Mouse (Mus musculus): ENCODE results near the gene Gjc2.

Gene Gjc2

DNA sequence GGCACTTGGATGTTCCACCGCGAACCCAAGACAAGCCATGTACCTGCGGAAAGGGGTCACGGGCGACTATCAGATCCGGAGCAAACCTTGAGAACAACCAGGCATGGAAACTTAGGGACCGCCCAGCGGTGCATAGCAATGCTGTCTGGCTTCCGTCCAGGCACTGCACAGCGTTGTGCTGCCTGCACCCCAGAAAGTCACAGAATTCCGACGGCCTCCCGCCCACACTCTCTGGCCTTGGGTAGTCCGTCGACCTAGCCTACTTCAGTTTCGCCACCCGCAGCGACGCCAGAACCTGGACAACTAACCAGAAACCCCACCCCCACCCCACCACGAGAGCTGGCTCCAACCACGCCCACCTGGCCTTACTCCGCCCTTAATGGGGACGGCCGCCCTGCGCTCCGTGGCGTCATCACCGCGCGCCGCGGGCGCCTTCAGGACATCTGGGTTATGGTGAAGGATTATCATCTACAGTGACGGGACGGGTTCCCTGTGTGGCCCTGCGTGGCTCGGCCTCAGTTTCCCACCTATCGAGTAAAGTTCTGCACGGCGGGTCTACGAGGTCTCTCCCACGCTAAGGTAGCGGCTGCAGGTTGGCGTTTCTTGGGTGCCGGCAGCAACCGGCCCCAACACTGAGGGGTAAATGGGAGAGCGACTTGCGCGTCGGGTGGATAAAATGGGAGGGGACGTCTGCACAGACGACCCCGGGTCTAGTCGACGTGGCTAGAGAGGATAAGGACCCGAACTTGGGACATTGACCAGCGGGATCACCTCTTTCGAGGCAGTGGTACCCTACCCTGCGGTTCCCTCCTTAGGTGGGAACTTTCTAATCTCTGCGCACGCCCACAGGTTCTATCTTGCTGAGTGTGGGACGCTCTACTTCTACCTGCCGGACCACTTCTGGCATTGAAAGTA lies 19.3 kb upstream of the Gjc2 start, which contains the start of gene Mrpl55:
TSS of gene Mrpl55 (plus strand) at position 406 of the 915 bp plus-strand sequence.
- under 1% methylated on average over 63 of the region's 63 CpGs for WGBS

DNA sequence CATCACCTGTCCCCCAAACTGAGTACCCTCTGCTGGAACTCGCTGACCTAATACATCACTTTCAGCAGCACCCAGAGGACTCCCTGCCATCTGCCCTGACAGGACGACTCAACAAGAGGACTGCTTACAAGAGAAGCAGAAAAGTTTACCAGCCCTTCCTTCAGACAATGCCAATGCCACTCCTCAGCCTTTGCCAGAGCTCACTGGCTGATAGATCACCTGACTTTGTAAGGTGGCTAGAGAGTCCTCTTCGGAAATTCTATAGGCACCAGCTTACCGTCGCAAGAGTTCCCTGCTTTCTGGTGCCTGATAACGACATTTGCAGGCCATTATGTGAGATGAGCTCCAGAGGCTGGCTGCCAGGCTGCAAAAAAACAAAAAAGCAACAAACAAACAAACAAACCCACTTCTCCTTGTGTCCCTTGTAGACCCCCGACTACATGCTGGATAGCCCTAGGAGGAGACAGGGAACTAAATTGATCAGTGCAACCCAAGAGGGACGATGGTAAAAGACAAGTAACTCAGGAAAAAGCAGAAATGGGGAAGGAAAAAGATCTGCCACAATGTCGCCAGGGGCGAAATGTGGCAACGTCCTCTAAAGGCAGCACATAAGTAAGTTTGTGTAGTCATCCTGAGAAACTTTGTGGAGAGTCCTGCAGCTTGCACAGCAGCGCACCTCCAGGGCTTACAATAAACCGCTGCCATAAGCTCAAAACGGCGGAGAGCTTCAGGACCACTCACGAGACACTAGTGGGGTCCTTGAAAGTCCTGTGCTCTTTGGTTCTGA lies 18.4 kb upstream of the Gjc2 start:
- 31% methylated on average over 16 of the region's 16 CpGs for WGBS

DNA sequence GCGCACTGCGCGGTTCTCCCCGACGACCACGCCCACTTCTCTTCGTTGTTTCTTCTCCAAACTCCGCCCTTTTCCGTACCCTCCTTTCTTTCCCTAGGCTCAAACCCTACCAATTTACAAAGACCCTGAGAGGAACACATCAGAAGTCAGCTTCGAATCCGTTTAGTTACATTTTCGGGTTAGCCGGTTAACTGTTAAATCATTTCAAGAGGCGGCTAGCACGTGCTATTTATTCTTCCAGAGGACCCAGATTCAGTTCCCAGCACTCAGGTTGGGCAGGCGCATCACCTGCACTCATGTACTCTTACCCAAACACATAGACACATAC lies 9.0 kb upstream of the Gjc2 start, which contains the start of gene Guk1:
TSS of gene Guk1 (minus strand) at position 154 of the 328 bp plus-strand sequence.
- WGBS = 3% methylated on average over 16 of the region's 16 CpGs

DNA sequence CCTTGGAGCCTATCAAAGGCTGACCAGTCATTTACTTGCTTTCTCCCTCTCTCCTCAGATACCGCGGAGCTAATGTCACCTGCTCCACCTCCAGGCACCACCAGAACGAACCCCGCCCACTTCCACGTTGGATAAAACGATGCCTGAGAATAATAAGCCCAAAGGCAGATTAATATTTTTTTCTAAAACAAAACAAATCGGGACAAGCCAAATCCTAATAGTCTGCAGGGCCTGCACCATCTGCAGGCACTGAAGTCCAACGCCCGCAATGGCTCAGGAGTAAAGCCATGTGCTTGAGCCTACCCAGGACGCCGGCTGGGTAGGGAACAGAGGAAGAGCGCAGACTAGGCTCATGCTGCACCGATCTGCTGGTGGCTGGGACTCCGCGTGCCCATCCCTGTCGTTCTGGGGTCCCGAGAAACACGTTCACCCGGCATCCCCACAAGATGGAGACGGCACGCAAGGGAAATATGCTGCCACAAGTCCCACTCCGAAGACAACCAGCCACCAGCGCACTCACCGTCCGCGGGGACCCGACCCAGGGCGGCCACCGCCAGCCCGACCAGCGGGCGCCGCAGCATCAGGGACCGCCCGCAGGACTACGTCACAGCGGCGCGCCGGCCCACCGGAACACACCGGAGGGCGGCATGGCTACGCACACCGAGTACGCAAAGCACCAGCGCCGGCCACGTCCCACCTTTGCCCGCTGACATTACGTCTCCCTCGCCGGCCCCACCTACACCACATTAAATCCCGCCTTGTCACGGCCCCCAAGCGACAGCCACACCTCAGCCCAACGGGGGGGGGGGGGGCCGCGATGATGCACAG lies 8.4 kb upstream of the Gjc2 start:
- WGBS = under 1% methylated on average over 59 of the region's 59 CpGs

DNA sequence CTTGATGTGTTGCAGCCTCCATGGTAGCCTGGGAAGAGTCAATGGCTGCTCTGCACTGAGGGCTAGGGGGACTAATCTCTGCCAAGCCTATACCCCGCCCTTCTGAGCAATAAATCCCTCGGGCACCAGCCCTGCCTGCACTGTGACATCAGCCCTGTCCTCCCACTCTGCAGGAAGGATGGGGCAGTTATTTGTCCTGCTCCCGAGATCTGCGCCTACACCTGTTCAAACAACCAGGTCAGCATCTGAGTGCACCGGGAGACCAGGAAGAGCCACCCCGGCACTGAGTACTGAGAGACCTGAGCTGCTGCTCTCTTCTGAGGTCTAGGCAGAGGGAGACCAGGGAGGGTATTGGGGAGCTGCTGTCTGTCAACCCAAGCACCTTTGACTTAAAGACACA lies 4.7 kb upstream of the Gjc2 start:
- 76% methylated on average over 6 of the region's 6 CpGs for WGBS

- WGBS = 86% methylated on average over 5 of the region's 5 CpGs
These were observed 2.5 kb upstream of the Gjc2 start for GRCm38 (mm10) chr11:59185490-59185889.

DNA sequence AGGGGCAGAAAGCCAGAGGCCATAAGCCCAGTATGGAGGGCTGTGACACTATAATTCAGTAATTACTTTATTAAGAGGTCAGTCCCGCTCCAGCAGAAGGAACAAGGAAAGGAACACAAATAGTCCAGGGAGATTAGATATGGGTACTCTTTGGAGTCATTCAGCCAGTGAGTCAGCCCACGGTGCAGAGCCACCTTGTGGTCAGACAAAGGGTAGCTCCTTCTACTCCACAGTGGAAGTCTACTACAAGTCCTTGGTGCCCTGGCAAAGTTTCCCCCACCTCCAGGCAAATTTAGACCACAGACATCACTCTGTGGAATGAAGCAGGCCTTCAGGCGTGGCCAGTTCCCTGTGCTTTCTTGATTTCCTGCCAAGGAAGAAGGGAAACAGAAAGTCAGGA lies 808 bp upstream of the Gjc2 start:
- WGBS = 27% methylated on average over 3 of the region's 3 CpGs

DNA sequence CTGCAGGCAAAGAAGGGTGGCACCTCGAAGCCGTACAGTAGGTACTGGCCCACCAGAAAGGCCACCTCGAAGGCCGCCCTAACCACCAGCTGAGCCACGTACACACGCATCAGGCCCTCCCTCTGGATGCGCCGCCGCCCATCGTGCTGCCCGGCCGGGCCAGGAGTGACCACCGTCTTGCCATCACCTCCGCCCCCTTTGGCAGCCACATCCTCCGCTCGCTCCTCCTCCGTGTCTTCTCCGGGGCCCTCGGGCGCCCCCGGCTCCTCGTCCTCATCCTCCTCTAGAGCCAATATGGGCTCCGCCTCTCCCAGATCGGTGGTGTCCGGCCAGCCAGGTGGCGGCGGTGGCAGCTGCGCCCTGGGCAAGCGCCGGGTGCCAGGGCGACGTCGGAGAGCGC lies 6.1 kb downstream of the Gjc2 start:
- WGBS = 10% methylated on average over 34 of the region's 34 CpGs

- WGBS = 3% methylated on average over 48 of the region's 48 CpGs
These were observed 6.5 kb downstream of the Gjc2 start for GRCm38 (mm10) chr11:59176475-59176874.

GRCm38 (mm10) chr11:59174189-59174838 lies 8.7 kb downstream of the Gjc2 start:
- 78% methylated on average over 6 of the region's 6 CpGs for WGBS

GRCm38 (mm10) chr11:59170549-59170948 lies 12.5 kb downstream of the Gjc2 start:
- 72% methylated on average over 4 of the region's 4 CpGs for WGBS

GRCm38 (mm10) chr11:59169807-59170206 lies 13.2 kb downstream of the Gjc2 start:
- WGBS = 78% methylated on average over 3 of the region's 3 CpGs

GRCm38 (mm10) chr11:59165616-59166241 lies 17.3 kb downstream of the Gjc2 start:
- WGBS = 54% methylated on average over 2 of the region's 2 CpGs

DNA sequence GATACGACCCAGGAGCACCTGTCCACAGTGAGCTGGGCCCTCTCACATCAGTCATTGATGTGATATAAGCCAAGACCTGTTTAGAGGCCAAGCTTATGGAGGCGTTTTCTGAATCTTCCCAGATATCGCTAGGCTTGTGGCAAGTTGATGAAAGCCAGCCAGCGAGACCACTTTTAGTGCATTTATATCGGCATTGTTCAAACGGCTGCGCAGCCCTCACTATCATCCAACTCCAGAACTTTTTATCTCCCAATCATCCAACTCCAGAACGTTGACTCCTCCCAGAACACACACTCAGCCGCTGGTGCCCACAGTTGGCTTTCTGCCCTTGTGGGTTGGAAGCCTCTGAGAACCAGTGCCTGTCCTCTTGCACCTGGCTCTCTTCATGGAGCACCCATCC lies 18.6 kb downstream of the Gjc2 start:
- 83% methylated on average over 9 of the region's 9 CpGs for WGBS

DNA sequence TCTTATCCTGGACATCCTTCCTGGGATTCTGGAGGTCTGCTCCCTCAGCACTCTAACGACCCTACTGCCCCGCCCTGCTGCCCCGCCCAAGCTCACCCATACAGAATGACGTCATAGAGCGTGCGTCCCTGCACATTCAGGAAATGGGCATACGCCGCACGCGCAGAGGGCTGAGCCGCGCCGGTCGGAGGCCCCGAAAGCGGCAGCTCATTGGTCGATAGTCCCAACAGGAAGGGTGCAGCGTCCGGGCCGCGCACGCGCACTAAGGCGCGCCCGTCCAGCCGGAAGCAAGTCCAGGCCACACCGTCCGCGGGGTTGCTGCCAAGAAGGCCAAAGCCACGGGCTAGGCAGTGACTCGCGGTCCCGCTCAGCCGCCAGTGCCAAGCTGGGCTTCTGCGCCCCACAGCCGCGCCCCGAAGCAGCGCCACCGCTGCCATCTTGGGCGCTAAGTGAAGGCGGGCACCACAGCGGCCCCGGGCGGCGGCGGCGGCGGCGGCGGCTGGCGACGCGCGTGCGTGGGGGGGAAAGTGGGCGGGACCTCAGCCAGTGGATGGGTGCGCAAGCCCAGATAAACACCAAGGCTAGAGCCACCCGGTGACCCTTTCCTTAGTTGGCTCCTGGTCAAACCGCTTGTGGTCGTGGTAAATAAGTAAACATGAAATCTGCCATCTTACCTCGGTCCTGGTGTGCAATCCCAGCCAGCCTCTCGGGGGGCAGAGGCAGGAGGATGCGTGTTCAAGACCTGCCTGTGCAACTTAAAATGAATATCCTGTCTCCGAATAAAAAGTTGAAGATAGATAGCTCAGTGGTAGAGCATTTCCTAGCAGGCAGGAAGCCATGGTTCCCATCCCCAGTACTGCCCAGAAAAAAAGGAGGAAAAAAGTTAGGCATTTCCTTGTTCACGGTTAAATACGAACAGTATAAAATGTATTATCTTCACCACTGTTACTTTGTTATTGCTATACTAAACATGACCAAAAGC lies 19.5 kb downstream of the Gjc2 start, which contains the start of gene Iba57:
TSS of gene Iba57 (minus strand) at position 485 of the 982 bp plus-strand sequence.
- WGBS = 3% methylated on average over 68 of the region's 68 CpGs

GRCm38 (mm10) chr11:59162443-59163254 lies 20.4 kb downstream of the Gjc2 start:
- 45% methylated on average over 9 of the region's 9 CpGs for WGBS

DNA sequence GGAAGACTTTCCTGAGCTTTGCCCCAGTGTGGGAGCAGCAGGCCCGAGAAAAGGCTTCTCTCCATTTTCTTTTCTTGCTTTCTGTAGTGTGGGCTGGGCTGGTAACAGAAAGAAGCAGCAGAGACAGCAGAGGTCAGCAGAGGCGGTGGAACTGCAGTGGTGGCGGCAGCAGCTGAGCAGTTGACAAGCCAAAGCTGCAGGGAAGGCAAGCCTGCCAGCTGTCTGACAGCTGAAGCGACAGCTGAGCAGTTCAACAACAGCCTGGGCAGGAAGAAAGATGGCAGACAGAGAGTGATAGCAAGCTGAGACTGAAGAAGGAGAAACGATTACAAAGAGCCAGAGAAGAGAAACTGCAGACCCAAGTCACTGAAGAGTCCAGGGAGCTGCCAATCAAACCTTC lies 21.6 kb downstream of the Gjc2 start:
- 75% methylated on average over 5 of the region's 5 CpGs for WGBS

- WGBS = 89% methylated on average over 4 of the region's 4 CpGs
These were observed 23.5 kb downstream of the Gjc2 start for GRCm38 (mm10) chr11:59159558-59159957.

DNA sequence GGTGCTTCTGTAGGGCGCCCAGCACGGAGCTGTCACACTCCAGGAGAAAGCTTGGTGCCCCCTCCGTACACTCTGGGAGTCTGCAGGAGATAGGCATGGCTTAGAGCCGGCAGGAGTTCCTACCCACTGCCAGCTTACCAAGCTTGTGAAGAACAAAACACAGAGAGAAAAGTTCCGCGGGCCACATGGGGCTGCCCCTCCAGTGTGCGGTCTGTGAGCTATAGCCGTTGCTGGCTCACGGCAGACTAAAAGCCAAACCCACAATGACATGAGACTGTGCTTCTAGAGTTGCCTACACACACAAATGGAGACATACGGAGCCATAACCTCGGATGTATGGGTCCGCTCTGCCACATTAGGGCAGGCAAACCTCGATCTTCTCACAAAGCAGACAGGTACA lies 23.9 kb downstream of the Gjc2 start:
- 93% methylated on average over 13 of the region's 13 CpGs for WGBS

Measured in cerebral cortex, adult 2 months (tissue).